Mouse (Mus musculus) heart, postnatal 0 days (tissue): Measurements from ENCODE around the gene Slc7a14.

Experiments
- CTCF ChIP-seq: IDR thresholded peaks from 2 replicates; pipeline ENCODE4 v1.5.1; 2016; ENCODE audit warnings: antibody characterized with exemption, control low read depth, low read depth
- EP300 ChIP-seq: IDR thresholded peaks from 2 replicates; pipeline ENCODE4 v1.6.1; 2016; ENCODE audit warnings: antibody characterized with exemption, low read depth

GRCm38 (mm10) chr3:31269551-31270317, 40.4 kb downstream of the Slc7a14 start:
- TF ChIP-seq CTCF (no peak), EP300 (no peak)
